Mouse (Mus musculus) left cerebral cortex, adult 2 months (tissue): ENCODE results near the gene Mrps10. TPM values are rescaled to one million over a fixed set of nuclear protein-coding genes. Genes with fewer than 3 reads are reported as not detected.
"Not testable (repeated sequence)": the region's sequence is repeated elsewhere in the genome, so short reads cannot be mapped to it uniquely, and the experiment has no call there.

Experiments used
- DNase-seq, 2 experiments: peaks; one replicate each; pipeline ENCODE4 v3.0.0; 2021 to 2022; ENCODE audit warnings: low spot score in 2 of 2, mixed read lengths in 1 of 2; ENCODE audit errors: extremely low spot score in 1 of 2
- H3K27ac ChIP-seq: fragments of 200-600 bp; 2 replicates; pipeline ENCODE4 v1.8.1; 2022
- H3K4me3 ChIP-seq: fragments of 200-600 bp; 2 replicates; pipeline ENCODE4 v1.8.1; 2022
- CTCF ChIP-seq: fragments of 200-600 bp; IDR thresholded peaks from 2 replicates; pipeline ENCODE4 v1.8.1; 2022; ENCODE audit warnings: antibody characterized with exemption, mild to moderate bottlenecking, moderate library complexity
- intact Hi-C: fragments of 180-260 bp; cut with DNase I; formaldehyde crosslinking; loops from one replicate; pipeline ENCODE4 v1.15.1; 2025
- total RNA-seq, 2 experiments: library from RNA; stranded (reverse); gene quantifications; 2 replicates each; pipeline ENCODE4 v1.2.3; 2021

Mrps10 gene
- total RNA-seq, 2 experiments from 2014 or later, result 28.4 to 29.1 TPM

GRCm38 (mm10) chr17:47420195-47420594, 51.5 kb downstream of the Mrps10 start:
- no peak for DNase-seq
- TF ChIP-seq CTCF, result no peak
- Histone ChIP-seq H3K27ac (no peak overlapping the region), H3K4me3 (no peak overlapping the region)
- intact Hi-C loops, result no loop called here

- Histone ChIP-seq H3K27ac (no peak overlapping the region), H3K4me3 (no peak overlapping the region)
- no peak for DNase-seq
- intact Hi-C loops, result no loop called here
- no peak for TF ChIP-seq CTCF
Observed at GRCm38 (mm10) chr17:47421566-47421965, 52.9 kb downstream of the Mrps10 start.

- H3K4me3 ChIP-seq, DNase-seq, H3K27ac ChIP-seq, intact Hi-C loops: not testable (repeated sequence)
Observed at GRCm38 (mm10) chr17:47422616-47423015, 53.9 kb downstream of the Mrps10 start.

DNA sequence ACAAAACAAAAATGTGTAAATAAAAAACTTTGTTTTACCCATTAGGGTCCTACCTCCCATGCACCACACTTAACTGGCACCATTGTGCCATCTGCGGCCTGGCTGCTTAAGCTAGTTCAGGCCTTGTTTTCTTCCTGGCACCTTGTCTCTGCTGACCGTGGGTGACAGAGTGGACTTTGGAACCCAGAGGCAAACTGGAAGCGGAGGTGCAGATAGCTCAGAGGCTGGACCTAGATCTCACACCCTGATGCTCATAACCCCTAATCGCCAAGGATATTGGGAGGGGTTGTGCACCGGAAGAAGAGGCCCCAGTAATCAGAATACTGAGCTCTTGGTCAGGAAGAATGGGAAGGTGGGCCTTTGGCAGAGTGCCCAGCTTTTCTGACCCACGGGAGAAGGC, 55.5 kb downstream of the Mrps10 start:
- no peak for TF ChIP-seq CTCF
- Histone ChIP-seq H3K4me3 (no peak overlapping the region), H3K27ac (no peak overlapping the region)
- intact Hi-C loops, result no loop called here
- no peak for DNase-seq

DNA sequence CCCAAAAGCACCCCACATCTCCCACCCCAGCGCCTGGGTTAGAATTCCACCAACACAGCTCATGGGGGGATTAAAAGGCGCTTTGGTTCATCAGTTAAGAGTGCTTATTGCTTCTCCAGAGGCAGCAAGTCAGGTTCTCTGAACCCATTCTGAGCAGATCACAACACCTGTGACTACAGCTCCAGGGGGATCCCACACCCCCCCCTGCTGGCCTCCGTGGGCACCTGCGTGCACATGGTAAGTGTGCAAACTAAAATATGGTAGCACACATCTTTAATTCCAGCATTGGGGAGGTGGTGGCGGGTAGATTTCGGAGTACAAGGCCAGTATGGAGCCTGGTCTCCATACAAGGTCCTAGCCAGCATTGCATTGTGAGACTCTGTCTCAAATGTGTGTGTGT, 58.6 kb downstream of the Mrps10 start:
- intact Hi-C loops, result no loop called here
- DNase-seq, result no peak
- no peak; the same call in 1 of the 2 replicates for TF ChIP-seq CTCF

DNA sequence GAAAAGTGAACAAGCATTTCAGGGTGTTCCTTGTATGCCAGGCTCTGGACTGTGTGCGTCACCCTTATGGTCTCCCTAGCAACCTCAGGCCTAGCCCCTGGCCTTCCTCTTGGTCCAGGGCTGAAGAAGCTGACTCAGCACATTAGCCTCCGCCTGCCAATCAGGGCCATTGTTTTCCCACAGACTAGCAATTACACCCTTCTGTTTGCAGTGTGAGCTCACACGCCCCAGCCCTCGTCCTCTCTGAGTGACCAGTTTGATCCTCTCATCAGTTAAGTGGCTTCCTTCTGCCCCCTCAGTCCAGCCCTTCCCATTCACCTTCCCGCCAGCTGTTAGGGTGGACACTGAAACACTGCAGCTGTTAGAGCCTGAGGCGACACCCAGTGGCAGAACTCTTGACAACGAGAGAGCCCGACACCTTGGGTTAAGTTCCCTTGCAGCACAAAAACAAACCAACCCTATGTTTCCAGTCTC, 60.2 kb downstream of the Mrps10 start:
- DNase-seq, result no peak
- peak; percentile 27 for TF ChIP-seq CTCF
- intact Hi-C loops, result no loop called here
- Histone ChIP-seq H3K27ac (no peak overlapping the region), H3K4me3 (no peak overlapping the region)

More for the DNA sequence above, 58.6 kb downstream of the Mrps10 start:
- Histone ChIP-seq H3K4me3 (no peak overlapping the region), H3K27ac (no peak overlapping the region)

DNA sequence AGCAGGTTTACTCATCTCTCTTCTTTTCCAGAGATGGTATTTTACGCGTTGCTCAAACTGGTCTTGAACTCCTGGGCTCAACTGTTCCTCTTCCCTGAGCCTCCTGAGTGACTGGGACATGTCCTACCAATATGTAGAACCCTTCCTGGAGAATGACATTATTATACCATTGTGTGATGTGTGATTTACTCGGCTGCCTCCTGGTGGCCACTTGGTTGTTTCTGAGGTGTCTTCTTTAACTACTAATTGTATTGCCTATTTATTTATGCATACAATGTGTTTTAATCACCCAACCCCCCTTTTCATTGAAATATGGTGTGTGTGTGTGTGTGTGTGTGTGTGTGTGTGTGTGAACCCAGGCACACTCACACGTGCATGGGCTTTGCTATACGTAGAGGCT, 62.1 kb downstream of the Mrps10 start:
- intact Hi-C loops, result no loop called here
- DNase-seq, result no peak
- peak; percentile 12 for TF ChIP-seq CTCF

More for the DNA sequence above, 62.1 kb downstream of the Mrps10 start:
- Histone ChIP-seq H3K4me3 (no peak overlapping the region), H3K27ac (no peak overlapping the region)

Other genes starting within 250 kb of the Mrps10 start
- gene Guca1b, start 16.5 kb downstream of the Mrps10 start, total RNA-seq, result 1 to 10 TPM; 1.8 to 2.9 TPM
- gene Guca1a, start 31.7 kb downstream of the Mrps10 start, total RNA-seq, result not detected
- gene AI661453, start 67.7 kb downstream of the Mrps10 start, total RNA-seq, result under 1 TPM; 0.61 to 0.84 TPM
- gene 1700001C19Rik, start 68.5 kb downstream of the Mrps10 start, total RNA-seq, result not detected
- 10 to 100 TPM; 17.3 to 22.0 TPM for gene Taf8, start 133.4 kb downstream of the Mrps10 start, total RNA-seq
- 10 to 100 TPM; 38.2 to 38.4 TPM for gene Ccnd3, start 136.2 kb downstream of the Mrps10 start, total RNA-seq
- 10 to 100 TPM; 18.1 to 18.8 TPM for gene Bysl, start 242.6 kb downstream of the Mrps10 start, total RNA-seq
- gene Med20, start 242.7 kb downstream of the Mrps10 start, total RNA-seq, result 10 to 100 TPM; 29.3 to 33.3 TPM
- gene Gm20517, start 242.7 kb downstream of the Mrps10 start, total RNA-seq, result 1 to 10 TPM; 7.1 TPM